Mouse (Mus musculus) limb, embryonic 15.5 days (tissue): Measurements from ENCODE around the gene Zfp638. TPM values are rescaled to one million over a fixed set of nuclear protein-coding genes. Genes with fewer than 3 reads are reported as not detected.

Source experiments
- ATAC-seq: fragments of 200-750 bp; cut with Nextera tagmentation; 2 replicates; pipeline ENCODE4 v1.8.0; 2017; ENCODE audit warnings: low read depth, moderate TSS enrichment; ENCODE audit not compliant: insufficient number of reproducible peaks, low FRiP score, low TSS enrichment
- H3K27ac ChIP-seq: fragments of 300-500 bp; sonication (generic); 2 replicates; pipeline ENCODE4 v1.5.1; 2015; ENCODE audit warnings: moderate library complexity, mild to moderate bottlenecking, inconsistent platforms
- H3K27me3 ChIP-seq: fragments of 300-500 bp; sonication (generic); 2 replicates; pipeline ENCODE4 v1.6.1; 2015; ENCODE audit warnings: inconsistent platforms
- H3K36me3 ChIP-seq: fragments of 300-500 bp; sonication (generic); 2 replicates; pipeline ENCODE4 v1.6.1; 2015; ENCODE audit warnings: inconsistent platforms
- H3K4me1 ChIP-seq: fragments of 300-500 bp; sonication (generic); 2 replicates; pipeline ENCODE4 v1.6.1; 2015; ENCODE audit warnings: inconsistent platforms
- H3K4me2 ChIP-seq: fragments of 300-500 bp; sonication (generic); 2 replicates; pipeline ENCODE4 v1.6.1; 2015; ENCODE audit warnings: mild to moderate bottlenecking, inconsistent platforms
- H3K4me3 ChIP-seq: fragments of 300-500 bp; sonication (generic); 2 replicates; pipeline ENCODE4 v1.5.1; 2015; ENCODE audit warnings: mild to moderate bottlenecking, inconsistent platforms
- H3K9ac ChIP-seq: fragments of 300-500 bp; sonication (generic); 2 replicates; pipeline ENCODE4 v1.6.1; 2015; ENCODE audit warnings: inconsistent platforms
- H3K9me3 ChIP-seq: fragments of 300-500 bp; sonication (generic); 2 replicates; pipeline ENCODE4 v1.6.1; 2016; ENCODE audit warnings: inconsistent platforms
- WGBS: fragments of 180-500 bp; shearing (Covaris S2); methylation state at CpG from one replicate; pipeline ENCODE4 v1.1.7; 2015; 5-methylcytosine and 5-hydroxymethylcytosine counted together
- polyA plus RNA-seq: library from polyadenylated mRNA; unstranded; fragments of >200 nt; fragmentation: Nextera tagmentation; extraction: Ambion mirVana; gene quantifications from 2 replicates; pipeline ENCODE4 v1.2.1, GENCODE M21; 2015

Gene Zfp638
- polyA plus RNA-seq, 1 experiment from 2014 or later: 59.3 TPM

GRCm38 (mm10) chr6:83846141-83846540 lies 20.8 kb upstream of the Zfp638 start:
- Histone ChIP-seq H3K36me3 (no peaks in the 10 kb centered on the region), H3K4me1 (no peaks in the 10 kb centered on the region), H3K4me2 (no peak overlapping the region), H3K4me3 (no peak overlapping the region), H3K9ac (no peak overlapping the region), H3K27me3 (no peaks in the 10 kb centered on the region), H3K27ac (no peak overlapping the region), H3K9me3 (no peaks in the 10 kb centered on the region)
- no peak for ATAC-seq
- WGBS: 79% methylated on average over 2 of the region's 2 CpGs

- Histone ChIP-seq H3K27ac (no peak overlapping the region), H3K27me3 (no peaks in the 10 kb centered on the region), H3K36me3 (no peaks in the 10 kb centered on the region), H3K9ac (no peak overlapping the region), H3K9me3 (no peaks in the 10 kb centered on the region), H3K4me1 (no peaks in the 10 kb centered on the region), H3K4me3 (no peak overlapping the region), H3K4me2 (no peak overlapping the region)
- ATAC-seq: no peak
- 81% methylated on average over 2 of the region's 2 CpGs for WGBS
Observed at GRCm38 (mm10) chr6:83849446-83849845, 17.5 kb upstream of the Zfp638 start.

GRCm38 (mm10) chr6:83857476-83857875 lies 9.4 kb upstream of the Zfp638 start:
- Histone ChIP-seq H3K27me3 (no peaks in the 10 kb centered on the region), H3K27ac (no peak overlapping the region), H3K4me2 (no peak overlapping the region), H3K4me3 (no peak overlapping the region), H3K36me3 (no peaks in the 10 kb centered on the region), H3K9me3 (no peaks in the 10 kb centered on the region), H3K4me1 (no peaks in the 10 kb centered on the region), H3K9ac (no peak overlapping the region)
- ATAC-seq: no peak
- 77% methylated on average over 5 of the region's 5 CpGs for WGBS

GRCm38 (mm10) chr6:83860033-83860432 lies 6.9 kb upstream of the Zfp638 start:
- no peak overlapping the region for H3K27ac ChIP-seq
- no peak overlapping the region for H3K4me2 ChIP-seq
- no peak overlapping the region for H3K4me3 ChIP-seq

GRCm38 (mm10) chr6:83863538-83863937 lies 3.4 kb upstream of the Zfp638 start:
- H3K9ac ChIP-seq: no peak overlapping the region
- H3K27ac ChIP-seq: no peak overlapping the region
- H3K9me3 ChIP-seq: no peaks in the 10 kb centered on the region
- ATAC-seq: no peak
- no peaks in the 10 kb centered on the region for H3K36me3 ChIP-seq
- H3K4me2 ChIP-seq: no peak overlapping the region
- no peaks in the 10 kb centered on the region for H3K27me3 ChIP-seq
- H3K4me1 ChIP-seq: peaks cover 13% of the 10 kb centered on the region
- WGBS: 66% methylated on average over 4 of the region's 4 CpGs
- H3K4me3 ChIP-seq: no peak overlapping the region

More at GRCm38 (mm10) chr6:83860033-83860432, 6.9 kb upstream of the Zfp638 start:
- H3K4me1 ChIP-seq: no peaks in the 10 kb centered on the region
- ATAC-seq: no peak
- H3K36me3 ChIP-seq: no peaks in the 10 kb centered on the region
- 81% methylated on average over 9 of the region's 9 CpGs for WGBS
- H3K9ac ChIP-seq: no peak overlapping the region
- H3K27me3 ChIP-seq: no peaks in the 10 kb centered on the region
- no peaks in the 10 kb centered on the region for H3K9me3 ChIP-seq

- Histone ChIP-seq H3K36me3 (no peaks in the 10 kb centered on the region), H3K27ac (no peak overlapping the region), H3K4me3 (peak overlapping the region; percentile 71; the same call in 1 of the 2 replicates), H3K4me1 (peaks cover 13% of the 10 kb centered on the region), H3K27me3 (no peaks in the 10 kb centered on the region; the same call in 1 of the 2 replicates), H3K4me2 (peak overlapping the region; percentile 100), H3K9ac (no peak overlapping the region), H3K9me3 (no peaks in the 10 kb centered on the region)
- no peak for ATAC-seq
- WGBS: 27% methylated on average over 4 of the region's 4 CpGs
Observed at GRCm38 (mm10) chr6:83866423-83866822, 486 bp upstream of the Zfp638 start.

- H3K27ac ChIP-seq: no peak overlapping the region
Observed at GRCm38 (mm10) chr6:83867598-83868585, 983 bp downstream of the Zfp638 start.

GRCm38 (mm10) chr6:83879815-83880214 lies 12.9 kb downstream of the Zfp638 start:
- H3K9ac ChIP-seq: no peak overlapping the region
- no peak for ATAC-seq

More at GRCm38 (mm10) chr6:83867598-83868585, 983 bp downstream of the Zfp638 start:
- H3K4me3 ChIP-seq: peak overlapping the region; percentile 71
- H3K4me2 ChIP-seq: peak overlapping the region; percentile 100
- H3K36me3 ChIP-seq: no peaks in the 10 kb centered on the region
- no peak for ATAC-seq
- no peaks in the 10 kb centered on the region for H3K9me3 ChIP-seq
- H3K27me3 ChIP-seq: no peaks in the 10 kb centered on the region; the same call in 1 of the 2 replicates
- peak overlapping the region; percentile 38 for H3K9ac ChIP-seq
- WGBS: 6% methylated on average over 19 of the region's 19 CpGs
- peaks cover 13% of the 10 kb centered on the region for H3K4me1 ChIP-seq

GRCm38 (mm10) chr6:83886789-83887188 lies 19.9 kb downstream of the Zfp638 start:
- H3K4me1 ChIP-seq: no peaks in the 10 kb centered on the region
- no peak for ATAC-seq
- WGBS: 77% methylated on average over 3 of the region's 3 CpGs

More at GRCm38 (mm10) chr6:83879815-83880214, 12.9 kb downstream of the Zfp638 start:
- H3K9me3 ChIP-seq: no peaks in the 10 kb centered on the region
- H3K27me3 ChIP-seq: no peaks in the 10 kb centered on the region
- no peak overlapping the region for H3K4me3 ChIP-seq
- WGBS: 3% methylated on average over 4 of the region's 4 CpGs
- H3K27ac ChIP-seq: no peak overlapping the region
- H3K4me2 ChIP-seq: no peak overlapping the region
- H3K36me3 ChIP-seq: no peaks in the 10 kb centered on the region
- no peaks in the 10 kb centered on the region for H3K4me1 ChIP-seq

GRCm38 (mm10) chr6:83888802-83889201 lies 21.9 kb downstream of the Zfp638 start:
- ATAC-seq: no peak
- 63% methylated on average over 1 of the region's 1 CpGs for WGBS

More at GRCm38 (mm10) chr6:83886789-83887188, 19.9 kb downstream of the Zfp638 start:
- Histone ChIP-seq H3K9ac (no peak overlapping the region), H3K27ac (no peak overlapping the region), H3K9me3 (no peaks in the 10 kb centered on the region), H3K36me3 (no peaks in the 10 kb centered on the region), H3K4me2 (no peak overlapping the region), H3K27me3 (no peaks in the 10 kb centered on the region), H3K4me3 (no peak overlapping the region)

GRCm38 (mm10) chr6:83890281-83891015 lies 23.5 kb downstream of the Zfp638 start:
- no peaks in the 10 kb centered on the region for H3K27me3 ChIP-seq
- no peaks in the 10 kb centered on the region for H3K4me1 ChIP-seq
- H3K27ac ChIP-seq: no peak overlapping the region
- H3K9me3 ChIP-seq: no peaks in the 10 kb centered on the region
- no peak overlapping the region for H3K4me2 ChIP-seq
- H3K4me3 ChIP-seq: no peak overlapping the region
- no peak overlapping the region for H3K9ac ChIP-seq
- no peaks in the 10 kb centered on the region for H3K36me3 ChIP-seq
- ATAC-seq: no peak
- WGBS: 33% methylated on average over 2 of the region's 2 CpGs

More at GRCm38 (mm10) chr6:83888802-83889201, 21.9 kb downstream of the Zfp638 start:
- no peaks in the 10 kb centered on the region for H3K27me3 ChIP-seq
- no peaks in the 10 kb centered on the region for H3K9me3 ChIP-seq
- H3K9ac ChIP-seq: no peak overlapping the region
- no peak overlapping the region for H3K27ac ChIP-seq
- no peak overlapping the region for H3K4me2 ChIP-seq
- no peak overlapping the region for H3K4me3 ChIP-seq
- H3K36me3 ChIP-seq: no peaks in the 10 kb centered on the region
- no peaks in the 10 kb centered on the region for H3K4me1 ChIP-seq

- Histone ChIP-seq H3K9ac (no peak overlapping the region), H3K9me3 (no peaks in the 10 kb centered on the region), H3K4me1 (no peaks in the 10 kb centered on the region), H3K27ac (no peak overlapping the region), H3K4me2 (no peak overlapping the region), H3K36me3 (no peaks in the 10 kb centered on the region), H3K27me3 (no peaks in the 10 kb centered on the region), H3K4me3 (no peak overlapping the region)
- 88% methylated on average over 5 of the region's 5 CpGs for WGBS
- ATAC-seq: no peak
Observed at GRCm38 (mm10) chr6:83891251-83891650, 24.3 kb downstream of the Zfp638 start.
